Mouse (Mus musculus) lung, adult 2 months (tissue): ENCODE measurements around the gene Emb.

ENCODE experiments used
- CTCF ChIP-seq: fragments of 200-500 bp; IDR thresholded peaks from 2 replicates; pipeline ENCODE4 v1.5.1; 2011; ENCODE audit warnings: mild to moderate bottlenecking, low read length, control low read depth; ENCODE audit not compliant: insufficient read depth
- POLR2A ChIP-seq: fragments of 200-500 bp; IDR thresholded peaks from 2 replicates; pipeline ENCODE4 v1.6.1; 2011; ENCODE audit warnings: low read depth, mild to moderate bottlenecking, control low read depth, low read length, borderline replicate concordance; ENCODE audit errors: extremely low read depth

GRCm38 (mm10) chr13:117242621-117243020 is 34.3 kb downstream of the Emb start:
- TF ChIP-seq CTCF (no peak), POLR2A (no peak)
